Mouse (Mus musculus) frontal cortex, postnatal 36 days (tissue): ENCODE results near the gene Dnah17.

Experiments
- DNase-seq, 2 experiments: peaks; one replicate each; pipeline ENCODE4 v3.0.0; 2022; ENCODE audit warnings: low spot score in 2 of 2

Dnah17 gene

DNA sequence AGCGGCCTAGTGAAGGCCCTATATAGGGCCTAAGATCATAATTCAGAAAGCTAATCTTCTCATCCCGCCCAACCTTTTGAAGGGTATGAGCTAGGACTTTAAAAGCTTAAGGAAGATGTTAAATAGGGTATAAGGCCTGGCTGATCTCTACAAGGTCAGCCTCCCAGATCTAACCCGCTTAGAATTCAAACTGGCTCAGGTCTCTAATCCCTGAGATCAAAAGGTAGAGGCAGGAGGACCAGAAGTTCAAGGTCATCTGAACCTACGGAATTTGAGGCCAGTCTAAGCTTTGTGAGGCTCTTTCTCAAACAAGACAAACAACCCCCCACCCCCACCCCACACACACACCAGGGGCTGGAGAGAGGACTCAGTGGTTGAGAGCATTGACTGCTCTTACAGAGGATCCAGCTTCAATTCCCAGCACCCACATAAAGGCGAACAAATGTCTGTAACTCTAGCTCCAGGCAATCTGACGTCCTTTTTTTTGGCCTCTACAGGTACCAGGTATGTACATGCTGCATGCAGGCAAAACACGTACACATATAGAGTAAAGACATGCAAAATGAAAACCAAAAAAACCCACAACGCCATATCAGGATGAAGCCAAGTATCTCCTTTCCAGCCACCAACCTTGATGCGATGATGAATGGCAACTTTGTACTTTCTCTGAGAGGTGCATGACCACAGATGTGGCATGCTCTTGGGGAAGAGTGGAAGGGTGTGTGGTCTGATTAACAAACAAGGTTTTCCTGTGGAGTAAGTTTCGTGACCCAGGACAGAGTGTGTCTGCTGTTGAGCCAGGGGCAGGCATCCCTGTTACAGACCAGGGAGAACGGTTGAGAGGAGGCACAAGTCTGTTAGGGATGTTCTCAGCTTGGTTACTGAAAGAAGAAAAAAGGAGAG, 157.5 kb downstream of the Dnah17 start:
- no peak for DNase-seq
